Mouse (Mus musculus): ENCODE data around the gene Il1r2. TPM values are rescaled to one million over a fixed set of nuclear protein-coding genes. Genes with fewer than 3 reads are reported as not detected.

The Il1r2 gene
- polyA plus RNA-seq, 1 experiment from 2014 or later: 1.3 TPM

- no peak overlapping the region for H3K27ac ChIP-seq (ENCODE audit: low read depth)
- no peak overlapping the region for H3K4me2 ChIP-seq (ENCODE audit: low read length)
- WGBS: 59% methylated on average over 5 of the region's 5 CpGs
- H3K4me3 ChIP-seq (ENCODE audit: low read depth, low read length): no peak overlapping the region
- H3K27me3 ChIP-seq (replicated peaks; ENCODE audit: control insufficient read depth, insufficient read depth, low read length): no peaks in the 10 kb centered on the region
- DNase-seq (ENCODE audit: low spot score) (no peak), ATAC-seq (replicated peaks; ENCODE audit: low FRiP score, low TSS enrichment, low read depth) (no peak)
- H3K9me3 ChIP-seq (ENCODE audit: control insufficient read depth, low read length): no peaks in the 10 kb centered on the region
- no peak overlapping the region for H3K9ac ChIP-seq (ENCODE audit: low read length)
- H3K4me1 ChIP-seq (replicated peaks; ENCODE audit: control insufficient read depth, insufficient read depth, low read length): no peaks in the 10 kb centered on the region
- no peaks in the 10 kb centered on the region for H3K36me3 ChIP-seq (ENCODE audit: control insufficient read depth, insufficient read depth, low read length)
Measured at GRCm38 (mm10) chr1:40171878-40172277, 98.0 kb downstream of the Il1r2 start.

DNA sequence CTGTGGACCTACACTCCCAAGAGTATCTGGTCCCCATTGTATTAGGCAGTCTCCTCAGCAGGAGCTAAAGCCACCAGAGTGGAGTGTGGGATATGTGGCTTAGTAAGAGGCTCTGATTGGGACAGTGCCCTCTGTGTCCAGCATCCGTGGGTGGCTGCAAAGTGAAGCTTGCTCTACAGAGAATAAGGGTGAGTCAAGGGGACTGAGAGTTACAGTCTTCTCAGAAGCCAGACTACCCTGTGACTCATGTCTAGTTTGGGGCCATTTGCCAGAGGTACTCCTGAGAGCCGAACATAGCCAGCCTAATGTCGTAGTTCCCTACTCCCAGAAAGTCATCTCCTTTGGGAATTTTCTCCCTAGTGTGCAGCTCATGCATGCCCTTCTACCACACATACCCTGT, 100.3 kb downstream of the Il1r2 start:
- H3K4me3 ChIP-seq (ENCODE audit: low read depth, low read length): no peak overlapping the region
- WGBS: 83% methylated on average over 3 of the region's 3 CpGs
- H3K27me3 ChIP-seq (replicated peaks; ENCODE audit: control insufficient read depth, insufficient read depth, low read length): no peaks in the 10 kb centered on the region
- no peaks in the 10 kb centered on the region for H3K4me1 ChIP-seq (replicated peaks; ENCODE audit: control insufficient read depth, insufficient read depth, low read length)
- ATAC-seq (replicated peaks; ENCODE audit: low FRiP score, low TSS enrichment, low read depth): no peak
- no peak overlapping the region for H3K27ac ChIP-seq (ENCODE audit: low read depth)
- H3K4me2 ChIP-seq (ENCODE audit: low read length): no peak overlapping the region
- H3K9me3 ChIP-seq (ENCODE audit: control insufficient read depth, low read length): no peaks in the 10 kb centered on the region
- DNase-seq (ENCODE audit: low spot score): no peak
- H3K9ac ChIP-seq (ENCODE audit: low read length): no peak overlapping the region
- H3K36me3 ChIP-seq (ENCODE audit: control insufficient read depth, insufficient read depth, low read length): no peaks in the 10 kb centered on the region

Other genes starting within 250 kb of the Il1r2 start
- gene Map4k4, start 173.2 kb upstream of the Il1r2 start, polyA plus RNA-seq (2014; fragmentation: Nextera tagmentation; extraction: Ambion mirVana): 28.3 and 35.4 TPM in 2 replicates
- 7.3 and 8.6 TPM in 2 replicates for gene Il1r1, start 151.0 kb downstream of the Il1r2 start, polyA plus RNA-seq (2014; fragmentation: Nextera tagmentation; extraction: Ambion mirVana)

Data from intestine, embryonic 14.5 days (tissue).